Mouse (Mus musculus) ES-CJ7 (cell line): ENCODE measurements around the gene Vegfb.

ENCODE experiments used
- DNase-seq: peaks from one replicate; pipeline ENCODE4 v3.0.0; 2011; ENCODE audit warnings: low read depth, low spot score

Gene Vegfb

DNA sequence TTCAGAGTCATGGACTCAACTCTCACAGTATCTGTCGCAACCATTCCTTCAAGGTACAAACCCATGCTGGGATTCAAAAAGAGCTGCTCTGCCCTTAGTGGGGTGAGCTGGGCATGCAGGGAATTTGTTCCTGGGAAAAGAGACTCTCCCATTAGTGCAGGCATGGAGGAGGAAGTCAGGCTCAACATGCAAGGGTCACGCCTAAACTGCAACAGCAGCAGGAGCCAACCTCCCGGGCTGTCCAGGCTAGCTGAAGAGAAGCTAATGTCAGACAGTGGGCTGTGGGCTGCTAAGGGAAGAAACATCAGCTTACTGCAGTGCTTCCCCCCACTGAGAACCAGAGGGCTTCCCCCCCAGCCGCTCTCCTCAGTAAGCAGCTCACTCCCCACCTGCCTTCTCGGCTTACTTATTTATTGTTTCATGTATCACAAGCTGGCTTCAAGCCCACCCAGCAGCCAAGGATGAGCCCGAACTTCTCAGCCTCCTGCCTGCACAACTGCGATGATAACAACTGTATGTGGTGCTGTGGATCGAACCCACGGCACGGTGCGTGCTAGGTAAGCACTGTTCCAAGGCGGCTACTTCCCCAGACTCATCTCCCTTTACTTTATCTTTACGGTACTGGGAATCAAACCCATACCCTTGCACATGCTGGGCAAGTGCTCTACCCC, 15.1 kb downstream of the Vegfb start:
- no peak for DNase-seq

DNA sequence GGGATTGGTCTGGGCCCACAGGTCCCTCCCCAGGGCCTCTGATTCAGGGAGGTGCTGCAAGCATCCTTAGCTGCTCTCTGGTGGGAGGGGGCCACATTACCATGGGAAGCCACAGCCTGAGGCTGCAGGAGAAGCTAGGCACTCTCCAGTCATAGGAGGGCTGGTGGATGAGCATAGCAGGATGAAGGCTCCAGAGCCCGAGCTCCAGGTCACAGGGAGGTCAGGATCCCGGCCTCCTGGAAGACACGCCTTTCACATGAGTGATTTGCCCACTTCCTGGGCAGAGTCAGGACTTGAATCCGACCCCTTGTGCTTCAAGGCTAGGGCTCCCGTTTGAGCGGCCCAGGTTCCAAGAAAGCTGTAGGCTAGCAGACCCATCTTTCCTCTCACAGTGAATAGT, 15.8 kb downstream of the Vegfb start:
- DNase-seq, result peak; percentile 76

DNA sequence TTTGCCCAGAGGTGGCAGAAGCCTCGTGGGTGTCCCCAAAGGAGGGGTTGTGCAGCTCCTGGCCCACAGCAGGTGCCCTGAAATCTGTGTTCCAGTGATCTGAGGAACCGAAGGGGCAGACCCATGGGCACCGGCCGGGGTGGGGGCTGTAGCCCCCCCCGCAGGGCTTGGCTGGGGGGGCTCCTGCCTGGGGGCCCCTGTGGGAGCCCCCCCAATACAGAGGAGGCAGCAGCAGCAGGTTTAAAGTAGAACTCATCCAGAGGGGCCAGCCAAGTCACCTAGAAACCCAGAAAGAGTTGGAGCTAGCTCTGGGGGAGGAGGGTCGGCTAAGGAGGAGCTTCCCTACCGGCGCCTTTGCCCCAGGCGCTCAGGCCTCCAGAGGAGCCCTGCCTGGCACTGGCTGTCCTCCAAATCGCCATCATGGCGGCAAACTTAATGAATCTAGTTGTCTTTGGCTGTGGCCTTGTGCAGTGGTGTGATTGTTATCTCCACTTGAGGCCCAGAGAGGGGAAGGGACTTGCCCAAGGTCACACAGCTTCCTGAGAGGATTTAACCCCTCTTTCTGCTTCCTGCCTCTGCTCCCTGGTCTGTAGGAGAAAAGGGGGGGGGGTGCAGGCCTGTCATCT, 16.9 kb downstream of the Vegfb start:
- peak; percentile 52 for DNase-seq

DNA sequence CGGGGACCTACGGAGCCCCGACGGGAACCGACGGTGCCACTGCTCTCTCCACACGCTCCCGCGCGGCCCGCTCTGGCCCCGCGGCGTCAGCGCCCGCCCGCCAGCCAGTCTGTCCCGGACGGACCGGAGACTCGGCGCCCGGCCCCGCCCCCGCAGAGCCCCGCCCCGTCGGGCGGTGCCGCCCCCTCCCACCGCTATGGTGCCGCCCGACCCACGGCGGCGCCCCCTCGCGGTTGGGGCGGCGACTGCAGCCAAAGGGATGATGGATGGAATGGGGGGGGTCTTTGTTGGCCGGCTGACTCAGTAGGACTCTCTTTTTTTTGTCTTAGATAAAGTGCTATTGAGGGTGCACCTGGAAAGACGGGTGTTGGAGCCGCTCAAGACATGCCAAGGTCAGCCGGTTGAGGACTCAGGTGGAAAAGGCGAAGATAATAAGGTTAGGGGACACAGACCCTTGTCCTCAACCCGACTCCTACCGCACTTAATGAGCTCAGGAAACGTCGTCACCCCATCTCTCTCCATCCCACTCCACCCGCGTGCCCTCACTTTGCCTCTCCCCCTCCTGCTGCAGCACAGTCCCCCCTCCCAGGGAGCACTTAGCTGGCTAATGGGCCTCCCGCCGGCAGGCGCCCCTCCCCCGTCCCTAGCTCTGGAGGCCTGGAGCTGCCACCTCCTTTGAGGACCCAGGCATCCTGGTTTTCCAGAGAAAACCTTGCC, 17.6 kb downstream of the Vegfb start:
- DNase-seq, result peak; percentile 82

DNA sequence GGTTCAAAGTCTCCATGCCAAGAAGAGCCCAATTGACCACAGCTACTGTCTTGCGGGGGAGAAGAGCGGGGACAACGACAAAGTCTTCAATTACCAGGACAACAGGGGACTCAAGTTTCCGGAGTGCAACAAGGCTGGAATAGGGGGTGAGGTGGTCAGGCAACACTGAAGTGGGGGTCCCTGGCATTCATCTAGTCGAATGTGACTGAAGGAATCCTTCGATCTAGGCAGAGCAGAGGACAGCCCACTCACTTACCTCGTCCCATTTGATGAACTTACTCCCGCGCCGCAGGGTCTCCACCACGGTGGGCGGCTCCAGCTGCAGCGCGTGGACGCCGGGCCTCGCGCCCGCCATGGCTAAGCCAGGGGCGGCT, 18.2 kb downstream of the Vegfb start:
- DNase-seq, result no peak

DNA sequence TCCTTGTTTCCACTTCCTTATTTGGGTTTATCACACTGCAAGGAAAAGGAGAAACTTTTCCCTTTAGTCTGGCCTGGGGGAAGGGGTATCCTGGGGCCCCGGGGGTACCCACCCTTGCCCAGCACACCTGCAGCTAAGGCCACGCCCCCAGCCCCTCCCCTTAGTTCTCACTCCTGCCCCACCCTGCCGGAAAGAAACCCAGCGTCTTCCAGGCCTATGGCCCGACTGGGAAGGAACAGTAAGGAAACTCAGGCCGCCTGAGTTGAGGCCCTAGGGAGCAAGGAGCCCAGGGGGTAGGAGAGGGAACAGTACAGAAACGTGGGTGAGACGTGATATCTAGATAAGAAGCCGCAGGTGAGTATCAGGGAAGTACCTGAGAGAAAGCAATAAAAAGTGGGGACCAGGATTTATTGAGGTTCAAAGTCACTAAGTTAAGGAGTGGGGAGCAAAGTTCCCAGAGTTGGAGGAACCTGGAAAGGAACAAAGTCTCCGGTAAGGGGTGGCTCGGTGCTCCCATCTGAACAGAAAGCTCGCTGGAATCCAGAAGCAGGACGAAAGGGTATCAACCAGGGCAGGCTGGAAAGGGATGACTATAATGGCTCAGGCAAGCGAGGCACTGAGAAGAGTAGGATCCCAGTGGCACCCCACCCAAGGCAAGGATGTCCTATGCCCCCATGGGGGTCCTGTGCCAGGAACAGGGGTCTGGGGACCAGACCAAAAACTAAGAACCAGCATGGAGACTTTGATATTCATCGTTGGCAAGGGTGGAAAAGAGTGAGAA, 18.8 kb downstream of the Vegfb start:
- DNase-seq, result peak; percentile 76

DNA sequence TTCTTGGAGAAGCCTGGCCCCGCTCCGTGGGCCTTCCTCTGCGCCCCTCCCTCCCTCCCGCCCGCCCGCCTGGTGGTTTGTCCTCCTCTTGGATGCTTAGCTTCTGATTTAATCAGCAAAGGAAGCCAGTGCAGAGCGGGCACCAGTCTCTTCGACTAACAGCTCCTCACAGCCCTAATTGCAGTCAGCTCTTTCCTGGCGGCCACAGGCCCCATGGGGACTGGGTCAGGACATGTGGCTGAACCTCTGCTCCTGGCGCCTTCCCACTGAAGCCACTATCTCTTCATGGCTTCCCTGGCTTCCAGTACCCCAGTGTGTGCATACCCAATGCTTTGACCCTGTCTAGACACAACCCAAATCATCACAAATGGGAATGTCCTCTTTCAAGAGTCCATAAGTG, 31.0 kb downstream of the Vegfb start:
- no peak for DNase-seq

DNA sequence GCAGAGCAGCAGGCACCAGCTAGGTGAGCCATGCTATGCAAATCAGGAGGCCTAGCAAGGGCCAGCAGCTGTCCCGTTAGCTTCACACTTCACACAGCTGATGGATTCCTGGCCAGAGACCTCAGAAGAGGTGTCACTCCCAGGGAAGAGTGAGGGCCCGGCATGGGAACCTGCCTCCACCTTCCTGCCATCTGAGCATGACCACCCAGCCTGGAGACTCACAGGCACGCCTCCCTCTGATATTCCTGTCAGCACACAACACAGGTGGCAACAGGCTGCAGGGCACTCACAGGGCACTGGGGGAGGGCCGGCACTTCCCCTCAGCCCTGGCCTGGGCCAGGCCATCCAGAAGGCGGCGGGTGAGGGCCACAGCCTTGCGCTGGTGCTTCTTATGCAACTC, 32.0 kb downstream of the Vegfb start:
- no peak for DNase-seq

DNA sequence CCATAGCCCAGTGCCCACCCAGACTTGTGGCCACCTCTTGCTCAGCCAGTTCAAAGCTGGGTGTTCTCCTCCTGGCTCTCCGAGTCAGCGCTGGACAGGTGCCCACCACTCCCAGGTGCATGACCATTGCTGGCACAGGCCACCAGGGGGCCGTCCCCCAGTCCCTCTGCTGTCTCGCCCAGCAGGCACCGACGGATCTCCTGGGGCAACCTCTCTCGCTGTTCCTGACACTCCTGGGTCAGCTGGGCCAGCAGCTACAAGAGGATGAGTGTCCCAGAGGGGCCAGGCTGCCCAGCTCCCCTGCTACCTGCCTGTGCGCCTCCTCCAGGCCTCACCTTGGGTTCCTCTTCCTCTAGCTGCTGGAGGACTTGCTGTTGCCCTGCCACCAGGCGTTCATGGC, 33.4 kb downstream of the Vegfb start:
- no peak for DNase-seq

DNA sequence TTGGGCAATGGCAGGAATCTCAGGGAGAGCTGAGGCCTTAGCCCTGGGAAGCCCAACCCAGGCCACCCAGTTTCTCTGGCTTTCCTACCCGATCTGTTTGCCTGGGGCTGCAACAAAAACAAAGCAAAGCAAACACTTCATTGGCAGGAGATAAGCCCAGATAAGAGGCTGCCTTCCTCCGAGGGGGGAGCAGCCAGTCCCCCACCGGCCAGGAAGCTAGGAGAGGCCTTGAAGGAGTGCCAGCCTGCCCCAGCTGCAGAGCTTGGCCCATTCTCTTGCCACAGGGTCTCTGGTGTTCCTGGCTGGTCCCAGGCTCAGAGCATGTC, 34.8 kb downstream of the Vegfb start:
- DNase-seq, result no peak

DNA sequence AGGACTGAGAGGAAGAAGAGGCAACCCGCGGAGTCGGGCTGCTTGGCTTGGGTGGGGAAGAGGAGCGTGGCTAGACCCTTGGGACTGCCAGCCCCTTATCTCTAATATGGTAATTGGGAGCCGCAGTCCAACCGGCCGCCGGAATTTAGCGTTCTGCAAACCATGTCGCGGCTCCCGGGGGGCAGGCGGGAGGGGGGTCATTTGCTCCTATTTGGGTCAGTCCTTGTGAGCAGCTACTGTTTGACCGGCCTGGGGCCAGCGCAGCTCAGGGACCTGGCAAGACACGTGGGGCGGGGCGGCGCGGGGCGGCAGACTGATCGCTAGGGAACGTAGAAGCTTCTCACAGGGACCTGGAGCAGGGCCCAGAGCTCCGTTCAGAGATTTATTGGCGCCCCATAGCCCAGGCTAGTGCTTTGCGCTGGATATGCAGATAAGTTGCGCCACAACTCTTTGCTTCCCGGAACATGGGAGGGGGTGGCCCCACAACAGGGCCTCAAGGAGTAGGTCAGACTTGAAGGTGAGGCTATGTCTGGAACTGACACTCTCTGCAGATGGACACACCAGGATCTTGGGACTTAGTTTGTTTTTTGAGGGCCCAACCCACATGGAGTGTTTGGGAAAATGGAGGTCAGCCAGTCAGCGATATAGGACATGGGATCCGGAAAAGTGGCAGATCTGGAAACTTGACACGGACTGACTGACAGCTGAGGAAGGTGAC, 35.3 kb downstream of the Vegfb start:
- no peak for DNase-seq

DNA sequence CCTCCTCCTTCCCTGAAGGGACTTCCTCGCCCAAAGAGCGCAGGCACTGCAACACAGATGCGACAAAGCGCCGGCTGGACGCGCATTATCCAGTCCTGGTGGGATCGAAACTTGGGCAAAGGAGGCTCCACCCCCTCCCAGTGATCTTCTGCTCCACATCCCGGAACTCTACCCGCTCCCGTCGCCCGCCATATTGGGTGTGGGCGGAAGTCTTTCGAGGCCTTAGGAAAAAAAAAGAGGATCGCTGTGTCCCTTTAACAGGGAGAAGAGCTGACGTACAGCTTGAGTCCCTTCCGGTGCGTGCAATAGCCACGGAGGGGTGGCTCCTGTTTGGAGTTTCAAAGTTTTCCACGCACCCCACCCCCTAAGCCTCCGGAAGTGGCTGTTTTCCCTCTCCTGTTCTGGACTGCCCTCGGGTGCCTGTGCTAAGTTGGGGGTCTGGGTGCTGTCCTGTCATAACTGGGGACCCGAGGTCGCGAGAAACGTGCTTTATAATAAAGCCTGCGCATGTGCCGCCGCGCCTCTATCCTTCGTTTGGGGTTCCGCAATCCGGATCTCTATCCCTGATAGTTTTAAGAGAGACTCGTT, 36.0 kb downstream of the Vegfb start:
- DNase-seq, result peak; percentile 92

DNA sequence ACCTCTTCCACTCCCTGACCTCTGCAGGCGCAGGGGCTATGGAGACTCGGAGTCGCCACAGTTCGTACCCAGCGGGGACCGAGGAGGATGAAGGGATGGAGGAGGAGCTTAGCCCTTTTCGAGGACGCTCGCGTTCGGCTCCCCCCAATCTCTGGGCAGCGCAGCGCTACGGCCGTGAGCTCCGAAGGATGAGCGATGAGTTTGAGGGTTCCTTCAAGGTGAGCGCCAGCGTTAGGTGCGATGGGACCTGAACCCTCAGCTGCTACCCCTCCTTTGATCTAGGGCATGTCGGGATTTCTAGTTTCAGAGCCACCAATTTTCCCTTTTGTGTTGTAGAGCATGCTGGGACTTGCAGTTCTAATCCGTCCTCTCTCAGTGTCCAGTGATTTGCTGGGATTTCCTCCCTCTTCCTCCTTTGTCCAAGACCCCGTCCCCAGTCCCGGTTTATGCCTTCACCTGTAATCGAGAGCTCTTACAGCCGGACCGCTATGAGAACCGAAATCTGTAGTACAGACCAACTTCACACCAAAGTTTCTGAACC, 36.8 kb downstream of the Vegfb start:
- DNase-seq, result peak; percentile 77

DNA sequence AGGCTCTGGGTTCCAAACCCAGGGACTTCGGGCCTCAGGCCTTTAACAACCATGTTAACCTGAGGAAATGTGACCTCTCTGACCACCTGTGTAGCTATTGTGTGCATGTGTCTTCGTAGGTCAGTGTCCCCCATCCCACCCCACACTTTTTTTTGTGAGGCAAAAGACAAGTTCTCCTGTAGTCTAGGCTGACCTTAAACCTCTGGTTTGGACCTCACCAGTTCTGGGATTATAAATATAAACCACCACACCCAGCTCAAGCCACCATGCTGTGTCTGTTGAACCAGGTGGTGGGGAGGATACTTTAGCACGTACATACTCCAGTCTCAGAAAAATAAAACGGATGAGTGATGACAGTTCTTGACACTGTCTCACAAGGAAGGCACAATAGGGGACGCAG, 37.5 kb downstream of the Vegfb start:
- DNase-seq, result no peak

DNA sequence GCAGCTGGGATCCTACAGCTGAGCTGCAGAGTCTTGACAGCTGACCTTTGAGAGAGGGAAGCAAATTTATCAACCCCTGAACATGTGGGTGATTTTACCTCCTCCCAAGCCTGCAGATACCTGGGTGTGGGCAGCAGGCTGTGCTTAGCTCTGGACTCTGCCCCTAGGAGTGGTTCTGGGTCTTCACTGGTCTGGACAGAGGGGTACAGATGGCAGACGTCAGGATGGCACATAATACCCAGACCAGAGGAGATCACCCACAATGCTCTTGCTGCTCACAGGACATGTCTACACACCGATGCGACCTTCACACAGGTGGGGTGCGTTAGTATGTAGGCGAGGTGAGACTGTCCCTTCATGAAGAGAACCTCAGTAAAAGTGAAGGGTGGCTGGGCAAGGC, 37.9 kb downstream of the Vegfb start:
- no peak for DNase-seq

DNA sequence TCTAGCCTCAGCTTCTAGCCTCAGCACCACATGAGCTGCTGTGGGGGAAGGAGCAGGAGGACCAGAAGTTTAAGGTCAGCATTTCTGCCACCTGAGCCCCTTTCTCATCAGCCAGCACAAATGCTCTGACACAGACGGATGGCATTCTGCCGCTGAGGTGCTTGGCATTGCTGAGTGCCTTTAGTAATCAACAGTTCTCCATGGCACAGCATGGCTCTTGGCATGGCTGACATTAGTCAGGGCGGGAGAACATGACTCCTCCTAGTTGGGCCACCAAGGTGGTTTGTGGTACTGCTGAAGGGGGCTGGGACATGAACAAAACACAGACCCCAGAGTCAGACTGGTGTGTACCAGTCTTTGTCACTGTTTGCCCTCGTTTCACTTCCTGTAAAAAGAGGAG, 39.3 kb downstream of the Vegfb start:
- DNase-seq, result no peak

DNA sequence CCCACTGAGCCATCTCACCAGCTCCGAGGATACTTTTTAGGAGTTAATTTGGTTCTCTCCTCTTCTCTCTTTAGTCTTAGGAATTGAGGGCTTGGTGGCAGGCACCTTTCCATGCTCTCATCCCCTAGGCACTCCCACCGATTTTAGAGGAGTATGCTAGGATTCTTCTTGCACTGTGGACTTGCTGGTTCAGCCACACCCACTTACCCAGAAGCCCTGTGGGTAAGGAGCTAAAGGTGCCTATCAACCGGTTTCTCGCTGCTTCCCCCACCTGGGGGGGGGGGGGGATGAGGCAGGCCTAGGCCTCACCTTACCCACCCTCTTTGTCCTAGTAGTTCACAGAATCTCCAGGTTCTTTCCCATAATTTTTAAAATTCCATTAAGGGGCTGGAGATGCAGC, 39.7 kb downstream of the Vegfb start:
- peak; percentile 62 for DNase-seq

DNA sequence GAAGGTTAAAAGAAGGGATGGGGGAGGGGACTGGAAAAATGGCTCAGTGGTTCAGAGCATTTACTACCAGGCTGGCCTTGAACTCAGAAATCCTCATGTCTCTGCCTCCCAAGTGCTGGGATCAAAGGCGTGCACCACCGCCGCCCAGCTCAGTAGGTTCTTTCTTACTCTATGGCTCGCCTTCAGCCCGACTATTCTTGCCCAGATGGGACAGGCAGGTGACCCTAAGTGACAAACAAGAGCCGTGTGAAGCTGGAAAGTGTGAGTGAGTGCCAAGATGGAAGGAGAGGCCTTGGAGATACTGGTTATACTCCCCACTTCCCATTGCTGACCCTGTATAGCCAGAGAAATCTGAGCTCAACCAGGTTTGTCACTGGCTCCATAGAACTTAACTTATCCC, 43.7 kb downstream of the Vegfb start:
- no peak for DNase-seq

DNA sequence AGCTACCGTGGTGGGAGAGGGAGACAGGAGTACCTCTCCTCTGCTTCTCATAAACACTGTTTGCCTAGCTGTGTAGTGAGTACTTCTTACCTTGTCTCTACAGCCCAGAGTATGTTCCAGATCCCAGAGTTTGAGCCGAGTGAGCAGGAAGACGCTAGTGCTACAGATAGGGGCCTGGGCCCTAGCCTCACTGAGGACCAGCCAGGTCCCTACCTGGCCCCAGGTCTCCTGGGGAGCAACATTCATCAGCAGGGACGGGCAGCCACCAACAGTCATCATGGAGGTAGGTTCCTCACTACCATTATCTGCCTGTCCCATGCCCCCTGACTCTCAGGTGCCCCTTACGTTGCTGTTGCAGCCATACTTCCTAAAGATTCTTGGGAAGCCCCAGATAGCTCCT, 44.7 kb downstream of the Vegfb start:
- no peak for DNase-seq

DNA sequence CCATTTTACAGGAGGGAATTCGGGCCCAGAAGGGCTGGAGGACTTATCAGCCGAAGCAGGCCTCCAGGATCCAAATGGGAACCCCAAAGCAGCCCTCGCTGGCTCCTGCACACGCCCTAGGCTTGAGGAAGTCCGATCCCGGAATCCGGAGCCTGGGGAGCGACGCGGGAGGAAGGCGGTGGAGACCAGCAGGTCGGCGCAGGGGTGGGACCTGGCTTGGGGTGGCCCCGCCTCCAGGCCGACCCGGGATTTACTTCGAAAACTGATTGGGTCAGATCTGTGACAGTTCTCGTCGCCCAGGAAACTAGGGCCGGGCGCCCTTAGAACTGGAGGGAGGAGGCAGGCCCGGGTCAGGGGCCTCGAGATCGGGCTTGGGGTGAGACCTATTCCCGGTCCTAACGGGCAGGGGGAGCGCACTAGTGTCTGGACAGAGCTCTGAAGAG, 45.2 kb downstream of the Vegfb start, which contains the start of gene Gpr137:
TSS of gene Gpr137 (minus strand) at position 232 of the 443 bp plus-strand sequence.
- peak; percentile 92 for DNase-seq
